Mouse (Mus musculus): ENCODE measurements around the gene Gtpbp4.
"Not testable (repeated sequence)": the region's sequence is repeated elsewhere in the genome, so short reads cannot be mapped to it uniquely, and the experiment has no call there.

The Gtpbp4 gene

DNA sequence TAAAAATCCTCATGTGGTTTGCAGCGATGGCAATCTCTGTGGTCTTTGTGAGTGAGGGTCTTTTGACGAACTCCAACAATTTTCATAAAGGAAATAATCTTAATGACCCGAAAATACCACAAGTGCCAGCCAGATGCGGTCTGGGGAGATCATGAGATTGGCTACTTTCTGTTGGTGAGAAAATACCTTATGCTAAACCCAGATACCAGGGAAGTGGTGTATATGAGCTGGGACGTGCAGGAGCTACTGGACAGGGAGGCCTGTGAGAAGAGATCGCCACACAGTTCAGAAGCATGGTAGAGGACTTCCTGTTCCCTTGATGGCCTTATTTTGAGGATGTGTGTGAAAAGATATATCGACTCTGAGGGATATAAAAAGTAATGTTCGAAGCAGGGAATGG lies 28.1 kb downstream of the Gtpbp4 start:
- no peak for DNase-seq

DNA sequence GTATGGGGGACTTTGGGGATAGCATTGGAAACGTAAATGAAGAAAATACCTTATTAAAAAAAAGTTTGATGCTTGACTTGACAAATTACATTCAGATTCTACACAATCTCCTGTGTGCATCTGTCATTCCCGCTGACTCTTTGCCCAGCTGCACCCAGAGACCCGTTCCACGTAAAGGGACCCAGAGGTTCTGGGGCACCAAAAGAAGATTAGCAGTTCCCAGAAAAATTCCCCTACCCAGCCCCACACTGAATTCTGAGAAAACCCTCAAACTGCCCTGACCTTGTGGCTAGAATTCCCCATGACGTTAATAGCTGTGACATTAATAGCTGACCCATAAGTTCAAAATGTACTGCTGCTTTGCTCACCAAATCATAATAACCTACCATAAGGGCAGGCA lies 30.7 kb downstream of the Gtpbp4 start:
- no peak for DNase-seq

DNA sequence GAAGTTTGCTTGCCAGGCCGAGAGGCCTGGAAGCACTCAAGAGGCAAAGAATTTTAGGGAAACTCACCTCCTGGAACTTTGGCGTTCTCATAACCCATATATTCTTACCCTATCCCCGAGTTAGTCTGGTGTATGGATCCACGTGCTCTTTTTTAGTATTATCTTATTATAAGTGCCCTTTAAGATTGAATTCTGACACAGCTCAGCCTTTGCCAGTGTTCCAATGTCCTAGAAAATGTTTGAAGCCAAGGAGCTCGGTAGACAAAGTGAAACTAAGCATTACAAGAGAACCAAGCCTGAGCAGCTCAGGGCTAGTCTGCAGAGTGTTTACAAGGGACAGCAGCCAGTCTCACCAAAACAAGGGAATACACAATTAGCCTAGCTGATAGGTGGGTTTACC lies 33.6 kb downstream of the Gtpbp4 start:
- not testable (repeated sequence) for DNase-seq

DNA sequence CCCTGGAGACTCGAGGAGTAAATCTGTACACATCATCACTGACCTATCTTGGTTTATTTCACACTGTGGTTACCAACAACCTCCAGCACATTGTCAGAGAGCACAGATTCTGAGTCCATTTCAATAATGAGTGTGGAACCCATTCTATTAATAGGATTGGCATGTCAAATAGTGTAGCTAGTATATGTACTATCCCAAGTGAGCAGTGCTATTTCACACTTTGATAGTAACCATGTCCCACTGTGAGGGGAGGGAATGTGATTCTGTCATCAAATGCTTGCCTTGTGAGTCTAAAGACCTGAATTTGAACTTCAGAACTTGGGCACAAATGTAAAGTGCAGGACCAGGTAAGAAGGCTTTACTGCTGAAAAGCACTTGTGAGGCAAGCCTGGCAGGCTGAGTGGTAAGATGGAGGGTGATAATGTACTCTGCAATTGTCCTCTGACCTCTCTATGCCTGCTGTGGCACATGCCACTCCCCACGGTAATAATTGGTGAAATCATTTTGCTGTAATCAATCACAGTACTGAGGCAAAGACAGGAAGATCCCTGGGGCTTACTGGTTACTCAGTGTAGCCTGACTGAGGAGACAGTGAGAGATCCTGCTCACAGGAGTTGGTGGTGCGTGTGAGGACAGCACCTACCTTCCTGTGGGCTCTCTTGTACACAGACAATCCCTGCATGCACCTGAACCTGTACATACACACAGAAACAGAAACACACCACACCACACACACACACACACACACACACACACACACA lies 34.6 kb downstream of the Gtpbp4 start:
- not testable (repeated sequence) for DNase-seq

DNA sequence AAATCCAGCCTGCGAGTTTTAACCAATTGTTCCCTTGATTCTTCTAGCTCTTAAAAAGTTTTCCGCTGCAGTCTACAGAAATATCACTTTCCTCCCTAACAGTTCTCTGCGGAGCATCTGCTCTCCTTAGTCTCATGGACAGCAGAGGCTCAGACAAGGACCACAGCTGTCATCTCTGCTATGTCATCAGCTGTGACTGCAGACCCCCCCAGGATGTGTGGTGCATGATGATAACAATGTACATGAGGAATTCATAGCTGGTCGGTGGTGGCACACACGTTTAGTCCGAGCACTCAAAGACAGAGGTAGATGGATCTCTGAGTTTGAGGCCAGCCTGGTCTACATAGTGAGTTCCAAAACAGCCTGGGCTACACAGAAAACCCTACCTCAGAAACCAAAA lies 36.3 kb downstream of the Gtpbp4 start:
- not testable (repeated sequence) for DNase-seq

DNA sequence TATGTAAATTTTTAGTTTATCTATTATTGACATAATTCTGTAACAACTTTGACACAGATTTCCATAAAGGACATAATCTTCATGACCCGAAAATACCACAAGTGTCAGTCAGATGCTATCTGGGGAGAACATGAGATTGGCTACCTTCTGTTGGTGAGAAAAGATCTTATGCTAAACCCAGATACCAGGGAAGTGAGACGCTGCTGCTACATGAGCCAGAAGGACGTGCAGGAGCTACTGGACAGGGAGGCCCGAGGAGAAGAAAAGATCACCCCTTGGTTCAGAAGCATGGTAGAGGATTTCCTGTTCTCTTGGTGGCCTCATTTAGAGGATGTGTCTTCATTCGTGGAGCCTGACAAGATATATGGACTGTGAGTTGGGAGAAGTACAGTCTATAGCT lies 36.8 kb downstream of the Gtpbp4 start:
- DNase-seq: not testable (repeated sequence)

DNA sequence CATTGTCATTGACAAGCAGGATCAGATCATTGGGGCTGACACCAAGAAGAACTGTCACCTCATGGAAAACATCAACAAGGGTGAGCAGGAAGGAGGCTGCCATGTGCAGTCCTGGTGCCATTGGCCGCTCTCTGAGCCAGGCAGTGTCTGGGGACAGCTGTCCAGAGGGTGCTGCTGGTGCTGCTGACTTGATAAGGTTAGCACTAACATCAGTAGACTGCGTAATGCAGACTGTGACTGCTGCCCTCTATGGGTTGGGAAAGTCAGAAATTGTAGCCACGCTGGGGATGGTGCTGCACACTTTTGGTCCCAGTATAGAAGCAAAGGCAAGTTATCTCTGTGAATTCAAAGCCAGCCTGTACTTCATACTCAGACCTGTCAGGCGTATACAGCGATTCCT lies 39.0 kb downstream of the Gtpbp4 start:
- DNase-seq: not testable (repeated sequence)

DNA sequence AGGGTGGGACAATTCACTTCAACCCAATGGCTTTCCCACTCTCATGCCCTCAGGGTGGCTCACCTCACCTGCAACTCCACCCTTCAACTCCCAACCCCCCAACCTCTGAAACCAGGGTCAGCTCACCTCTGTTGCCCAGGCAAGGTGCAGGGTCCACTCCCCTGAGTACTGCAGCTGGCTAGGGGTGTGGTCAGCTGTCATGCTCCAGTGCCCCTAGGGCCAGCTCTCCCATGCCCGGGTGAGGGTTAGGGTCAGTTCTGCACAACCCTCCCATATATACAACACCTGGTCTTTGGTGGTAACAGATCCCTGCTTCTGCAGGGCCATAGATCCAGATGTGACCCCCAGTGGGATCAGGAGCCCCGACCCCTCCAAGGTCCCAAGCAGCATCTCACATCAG lies 40.8 kb downstream of the Gtpbp4 start:
- not testable (repeated sequence) for DNase-seq

DNA sequence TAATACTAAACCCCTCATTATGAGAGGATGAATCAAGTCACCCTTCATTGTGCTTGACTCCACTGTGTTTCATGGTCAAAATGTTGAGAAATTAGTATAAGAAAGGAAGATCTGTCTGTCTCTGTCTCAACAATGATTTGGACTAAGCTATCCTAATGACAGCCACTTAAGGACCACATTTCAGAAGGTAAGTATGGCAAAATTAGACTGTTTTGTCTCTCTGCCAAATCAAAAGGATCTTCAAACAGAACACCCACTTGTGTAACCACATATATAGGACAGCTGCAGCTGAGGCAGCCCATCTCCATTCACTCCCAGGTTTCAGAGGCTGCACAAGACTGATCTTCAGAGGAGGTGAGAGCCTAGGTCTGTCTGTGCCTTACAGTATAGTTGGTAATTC lies 43.3 kb downstream of the Gtpbp4 start, which contains the start of gene Idi2:
TSS of gene Idi2 (plus strand) at position 301 of the 400 bp plus-strand sequence.
- not testable (repeated sequence) for DNase-seq

DNA sequence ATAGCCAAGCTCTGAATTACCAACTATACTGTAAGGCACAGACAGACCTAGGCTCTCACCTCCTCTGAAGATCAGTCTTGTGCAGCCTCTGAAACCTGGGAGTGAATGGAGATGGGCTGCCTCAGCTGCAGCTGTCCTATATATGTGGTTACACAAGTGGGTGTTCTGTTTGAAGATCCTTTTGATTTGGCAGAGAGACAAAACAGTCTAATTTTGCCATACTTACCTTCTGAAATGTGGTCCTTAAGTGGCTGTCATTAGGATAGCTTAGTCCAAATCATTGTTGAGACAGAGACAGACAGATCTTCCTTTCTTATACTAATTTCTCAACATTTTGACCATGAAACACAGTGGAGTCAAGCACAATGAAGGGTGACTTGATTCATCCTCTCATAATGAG lies 47.8 kb downstream of the Gtpbp4 start, which contains the start of gene Gm9745:
TSS of gene Gm9745 (minus strand) at position 101 of the 400 bp plus-strand sequence.
- not testable (repeated sequence) for DNase-seq

DNA sequence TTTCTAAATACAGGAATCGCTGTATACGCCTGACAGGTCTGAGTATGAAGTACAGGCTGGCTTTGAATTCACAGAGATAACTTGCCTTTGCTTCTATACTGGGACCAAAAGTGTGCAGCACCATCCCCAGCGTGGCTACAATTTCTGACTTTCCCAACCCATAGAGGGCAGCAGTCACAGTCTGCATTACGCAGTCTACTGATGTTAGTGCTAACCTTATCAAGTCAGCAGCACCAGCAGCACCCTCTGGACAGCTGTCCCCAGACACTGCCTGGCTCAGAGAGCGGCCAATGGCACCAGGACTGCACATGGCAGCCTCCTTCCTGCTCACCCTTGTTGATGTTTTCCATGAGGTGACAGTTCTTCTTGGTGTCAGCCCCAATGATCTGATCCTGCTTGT lies 52.1 kb downstream of the Gtpbp4 start:
- DNase-seq: not testable (repeated sequence)

DNA sequence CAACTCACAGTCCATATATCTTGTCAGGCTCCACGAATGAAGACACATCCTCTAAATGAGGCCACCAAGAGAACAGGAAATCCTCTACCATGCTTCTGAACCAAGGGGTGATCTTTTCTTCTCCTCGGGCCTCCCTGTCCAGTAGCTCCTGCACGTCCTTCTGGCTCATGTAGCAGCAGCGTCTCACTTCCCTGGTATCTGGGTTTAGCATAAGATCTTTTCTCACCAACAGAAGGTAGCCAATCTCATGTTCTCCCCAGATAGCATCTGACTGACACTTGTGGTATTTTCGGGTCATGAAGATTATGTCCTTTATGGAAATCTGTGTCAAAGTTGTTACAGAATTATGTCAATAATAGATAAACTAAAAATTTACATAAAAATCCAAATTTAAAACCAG lies 54.2 kb downstream of the Gtpbp4 start:
- DNase-seq: not testable (repeated sequence)

DNA sequence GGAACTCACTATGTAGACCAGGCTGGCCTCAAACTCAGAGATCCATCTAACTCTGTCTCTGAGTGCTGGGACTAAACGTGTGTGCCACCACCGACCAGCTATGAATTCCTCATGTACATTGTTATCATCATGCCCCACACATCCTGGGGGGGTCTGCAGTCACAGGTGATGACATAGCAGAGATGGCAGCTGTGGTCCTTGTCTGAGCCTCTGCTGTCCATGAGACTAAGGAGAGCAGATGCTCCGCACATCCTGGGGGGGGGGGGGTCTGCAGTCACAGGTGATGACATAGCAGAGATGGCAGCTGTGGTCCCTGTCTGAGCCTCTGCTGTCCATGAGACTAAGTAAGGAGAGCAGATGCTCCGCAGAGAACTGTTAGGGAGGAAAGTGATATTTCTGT lies 54.8 kb downstream of the Gtpbp4 start:
- not testable (repeated sequence) for DNase-seq

DNA sequence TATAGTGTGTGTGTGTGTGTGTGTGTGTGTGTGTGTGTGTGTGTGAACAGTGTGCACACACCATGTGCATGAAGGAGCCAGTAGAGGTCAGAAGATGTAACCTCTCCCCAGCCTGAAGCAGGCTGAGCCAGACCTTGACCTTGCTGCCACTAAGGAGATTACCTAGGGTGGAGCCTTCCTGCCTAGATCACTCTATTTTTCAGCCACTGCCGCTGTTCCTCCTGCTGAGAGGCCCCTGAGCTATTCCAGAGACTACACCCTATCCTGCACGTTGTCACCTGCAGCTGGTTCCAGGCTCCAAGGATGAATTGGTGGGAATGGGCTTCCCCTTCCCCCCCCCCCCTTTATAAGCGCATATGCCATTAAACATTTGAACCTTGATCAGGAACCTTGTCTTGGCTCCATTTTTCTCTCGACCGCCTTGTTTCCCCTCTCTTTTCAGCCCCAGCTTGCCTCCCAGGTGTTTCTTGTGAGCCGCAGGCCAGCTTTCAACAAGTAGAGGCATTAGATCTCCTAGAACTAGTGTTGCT lies 58.2 kb downstream of the Gtpbp4 start:
- DNase-seq: not testable (repeated sequence)

DNA sequence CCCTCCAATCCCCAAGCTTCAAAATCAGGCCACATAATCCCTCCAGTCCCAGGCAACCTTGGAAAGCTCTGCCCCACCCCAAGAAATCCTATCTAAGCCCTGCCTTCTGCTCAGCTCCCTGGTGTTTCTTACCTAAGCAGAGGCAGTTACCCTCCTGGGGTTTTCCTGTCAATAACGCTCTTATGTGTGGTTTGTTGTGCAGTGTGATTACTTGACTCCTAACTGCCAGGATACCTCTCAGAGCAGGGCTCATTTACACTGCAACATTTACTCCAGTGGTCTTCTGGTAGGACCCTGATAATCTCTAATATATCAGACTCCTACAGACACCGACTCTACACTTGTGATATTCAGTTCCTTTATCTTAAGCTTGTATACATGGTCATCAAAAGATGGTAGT lies 62.4 kb downstream of the Gtpbp4 start:
- DNase-seq: no peak
